31 mouse cellular contexts compared by ENCODE assay signal in genomic region chr1:79997911-79998310, GRCm38 (mm10).
"Had no signal": no experiment of that assay in that cellular context is flagged by ENCODE, and none has a peak within 500 bp of the region (broad histone marks: within the 10 kb centered on the region; RNA-seq: fewer than 3 reads in every experiment).

No protein-coding gene starts in this region.

- H3K27ac ChIP-seq: left cerebral cortex, adult 2 months; limb, embryonic 10.5 days; limb, embryonic 12.5 days; limb, embryonic 13.5 days; limb, embryonic 15.5 days; liver, embryonic 12.5 days; liver, embryonic 13.5 days; liver, embryonic 14.5 days; liver, embryonic 15.5 days; lung, embryonic 15.5 days; macrophage; midbrain, embryonic 10.5 days; midbrain, embryonic 12.5 days; midbrain, embryonic 13.5 days; midbrain, embryonic 15.5 days had no signal

- H3K4me2 ChIP-seq: limb, embryonic 12.5 days; limb, embryonic 13.5 days; limb, embryonic 15.5 days; liver, embryonic 11.5 days; liver, embryonic 12.5 days; liver, embryonic 13.5 days; liver, embryonic 15.5 days; lung, embryonic 14.5 days; lung, embryonic 15.5 days; midbrain, embryonic 12.5 days; midbrain, embryonic 13.5 days; midbrain, embryonic 15.5 days had no signal

- H3K27me3 ChIP-seq: limb, embryonic 12.5 days; limb, embryonic 13.5 days; limb, embryonic 15.5 days; liver, embryonic 12.5 days; liver, embryonic 13.5 days; liver, embryonic 15.5 days; lung, embryonic 15.5 days; midbrain, embryonic 12.5 days; midbrain, embryonic 13.5 days; midbrain, embryonic 15.5 days had no signal

- H3K9ac ChIP-seq: limb, embryonic 12.5 days; limb, embryonic 13.5 days; limb, embryonic 15.5 days; liver, embryonic 12.5 days; liver, embryonic 13.5 days; liver, embryonic 14.5 days; liver, embryonic 15.5 days; liver, postnatal 0 days; lung, embryonic 14.5 days; lung, embryonic 15.5 days; midbrain, embryonic 12.5 days; midbrain, embryonic 13.5 days; midbrain, embryonic 15.5 days had no signal

- H3K36me3 ChIP-seq: limb, embryonic 10.5 days; limb, embryonic 12.5 days; limb, embryonic 13.5 days; limb, embryonic 15.5 days; liver, embryonic 12.5 days; liver, embryonic 13.5 days; liver, embryonic 15.5 days; lung, embryonic 15.5 days; midbrain, embryonic 10.5 days; midbrain, embryonic 12.5 days; midbrain, embryonic 13.5 days; midbrain, embryonic 15.5 days had no signal

- DNase-seq: left cerebral cortex, postnatal 4 days; liver; liver, embryonic 13.5 days; liver, postnatal 0 days; lung, adult 18-20 months; lung, adult 2 months; lung, embryonic 14.5 days; lung, postnatal 10 days; lung, postnatal 14 days; lung, postnatal 36 days; lung, postnatal 4 days; midbrain, embryonic 14.5 days had no signal

- H3K4me3 ChIP-seq: left cerebral cortex, adult 2 months; limb, embryonic 10.5 days; limb, embryonic 12.5 days; limb, embryonic 13.5 days; limb, embryonic 15.5 days; liver, embryonic 12.5 days; liver, embryonic 13.5 days; liver, embryonic 15.5 days; lung, embryonic 15.5 days; megakaryocyte, embryonic 14.5 days; midbrain, embryonic 10.5 days; midbrain, embryonic 12.5 days; midbrain, embryonic 13.5 days; midbrain, embryonic 15.5 days; myocyte had no signal

- H3K4me1 ChIP-seq: limb, embryonic 10.5 days; limb, embryonic 12.5 days; liver, embryonic 12.5 days; liver, embryonic 13.5 days; liver, embryonic 15.5 days; lung, embryonic 15.5 days; midbrain, embryonic 12.5 days; midbrain, embryonic 13.5 days; midbrain, embryonic 15.5 days had no signal

- H3K9me3 ChIP-seq: limb, embryonic 10.5 days; limb, embryonic 12.5 days; limb, embryonic 13.5 days; limb, embryonic 15.5 days; liver, embryonic 12.5 days; liver, embryonic 13.5 days; liver, embryonic 15.5 days; lung, embryonic 15.5 days; midbrain, embryonic 10.5 days; midbrain, embryonic 12.5 days; midbrain, embryonic 13.5 days; midbrain, embryonic 15.5 days had no signal

- ATAC-seq: liver, embryonic 12.5 days; liver, postnatal 0 days; lung, postnatal 0 days; midbrain, embryonic 13.5 days; midbrain, embryonic 15.5 days; midbrain, embryonic 16.5 days had no signal
